Mouse (Mus musculus): ENCODE results near the gene Ky. TPM values are rescaled to one million over a fixed set of nuclear protein-coding genes. Genes with fewer than 3 reads are reported as not detected.

The Ky gene
- polyA plus RNA-seq, 1 experiment from 2014 or later: 0.44 TPM

- Histone ChIP-seq H3K4me1 (ENCODE audit: control insufficient read depth, insufficient read depth, low read length) (peaks cover 25% of the 10 kb centered on the region), H3K27ac (ENCODE audit: low read depth, low read length) (0 out of 2 replicates have a peak overlapping the region, but pooled peaks have one; percentile 52), H3K9ac (ENCODE audit: low read length) (peak overlapping the region; percentile 58; the same call in 1 of the 2 replicates), H3K27me3 (ENCODE audit: control insufficient read depth, insufficient read depth, low read length) (peaks cover 22% of the 10 kb centered on the region; the same call in 1 of the 2 replicates), H3K4me3 (ENCODE audit: low read depth, low read length) (no peak overlapping the region), H3K36me3 (ENCODE audit: control insufficient read depth, insufficient read depth, low read length) (no peaks in the 10 kb centered on the region), H3K4me2 (peak overlapping the region; percentile 55; the same call in 1 of the 2 replicates), H3K9me3 (ENCODE audit: control insufficient read depth, low read length) (no peaks in the 10 kb centered on the region)
- DNase-seq (ENCODE audit: low spot score, missing footprints) (no peak), ATAC-seq (ENCODE audit: low FRiP score) (no peak)
- 17% methylated on average over 2 of the region's 2 CpGs for WGBS
Observed at GRCm38 (mm10) chr9:102543761-102544115, 38.2 kb downstream of the Ky start.

- peak overlapping the region; percentile 21 for H3K4me3 ChIP-seq (ENCODE audit: low read depth, low read length)
- peak overlapping the region; percentile 55 for H3K4me2 ChIP-seq
- 18% methylated on average over 11 of the region's 11 CpGs for WGBS
- DNase-seq (ENCODE audit: low spot score, missing footprints) (peak; percentile 93), ATAC-seq (ENCODE audit: low FRiP score) (peak; percentile 75)
- H3K9ac ChIP-seq (ENCODE audit: low read length): peak overlapping the region; percentile 58
- peaks cover 22% of the 10 kb centered on the region; the same call in 1 of the 2 replicates for H3K27me3 ChIP-seq (ENCODE audit: control insufficient read depth, insufficient read depth, low read length)
- H3K9me3 ChIP-seq (ENCODE audit: control insufficient read depth, low read length): no peaks in the 10 kb centered on the region
- peak overlapping the region; percentile 52 for H3K27ac ChIP-seq (ENCODE audit: low read depth, low read length)
- H3K4me1 ChIP-seq (ENCODE audit: control insufficient read depth, insufficient read depth, low read length): peaks cover 25% of the 10 kb centered on the region
- H3K36me3 ChIP-seq (ENCODE audit: control insufficient read depth, insufficient read depth, low read length): no peaks in the 10 kb centered on the region
Observed at GRCm38 (mm10) chr9:102544116-102544772, 38.7 kb downstream of the Ky start.

- DNase-seq (ENCODE audit: low spot score, missing footprints) (peak; percentile 99), ATAC-seq (ENCODE audit: low FRiP score) (peak; percentile 71)
- Histone ChIP-seq H3K9me3 (ENCODE audit: control insufficient read depth, low read length) (no peaks in the 10 kb centered on the region), H3K27me3 (ENCODE audit: control insufficient read depth, insufficient read depth, low read length) (peaks cover 24% of the 10 kb centered on the region; the same call in 1 of the 2 replicates), H3K4me1 (ENCODE audit: control insufficient read depth, insufficient read depth, low read length) (peaks cover 25% of the 10 kb centered on the region), H3K36me3 (ENCODE audit: control insufficient read depth, insufficient read depth, low read length) (no peaks in the 10 kb centered on the region), H3K4me3 (ENCODE audit: low read depth, low read length) (peak overlapping the region; percentile 21), H3K4me2 (peak overlapping the region; percentile 55), H3K27ac (ENCODE audit: low read depth, low read length) (peak overlapping the region; percentile 52), H3K9ac (ENCODE audit: low read length) (peak overlapping the region; percentile 58)
- under 1% methylated on average over 26 of the region's 26 CpGs for WGBS
Observed at GRCm38 (mm10) chr9:102544773-102545366, 39.3 kb downstream of the Ky start.

- peak overlapping the region; percentile 41; the same call in 1 of the 2 replicates for H3K27ac ChIP-seq (ENCODE audit: low read depth, low read length)
- H3K4me2 ChIP-seq: peak overlapping the region; percentile 55
- H3K9ac ChIP-seq (ENCODE audit: low read length): peak overlapping the region; percentile 41; the same call in 1 of the 2 replicates
- H3K9me3 ChIP-seq (ENCODE audit: control insufficient read depth, low read length): no peaks in the 10 kb centered on the region
- peak; percentile 96 for DNase-seq (ENCODE audit: low spot score, missing footprints)
- no peaks in the 10 kb centered on the region for H3K36me3 ChIP-seq (ENCODE audit: control insufficient read depth, insufficient read depth, low read length)
- H3K4me3 ChIP-seq (ENCODE audit: low read depth, low read length): peak overlapping the region; percentile 21; the same call in 1 of the 2 replicates
- peaks cover 25% of the 10 kb centered on the region for H3K4me1 ChIP-seq (ENCODE audit: control insufficient read depth, insufficient read depth, low read length)
- ATAC-seq (ENCODE audit: low FRiP score): peak; percentile 54
- 11% methylated on average over 22 of the region's 22 CpGs for WGBS
- H3K27me3 ChIP-seq (ENCODE audit: control insufficient read depth, insufficient read depth, low read length): peaks cover 24% of the 10 kb centered on the region; the same call in 1 of the 2 replicates
Observed at GRCm38 (mm10) chr9:102545406-102546255, 40.1 kb downstream of the Ky start.

- H3K27ac ChIP-seq (ENCODE audit: low read depth, low read length): no peak overlapping the region; the same call in 1 of the 2 replicates
- H3K36me3 ChIP-seq (ENCODE audit: control insufficient read depth, insufficient read depth, low read length): no peaks in the 10 kb centered on the region
- no peak overlapping the region for H3K9ac ChIP-seq (ENCODE audit: low read length)
- H3K4me2 ChIP-seq: peak overlapping the region; percentile 55; the same call in 1 of the 2 replicates
- WGBS: 41% methylated on average over 20 of the region's 20 CpGs
- DNase-seq (ENCODE audit: low spot score, missing footprints): peak; percentile 92
- no peak overlapping the region for H3K4me3 ChIP-seq (ENCODE audit: low read depth, low read length)
- peaks cover 25% of the 10 kb centered on the region for H3K4me1 ChIP-seq (ENCODE audit: control insufficient read depth, insufficient read depth, low read length)
- peaks cover 24% of the 10 kb centered on the region; the same call in 1 of the 2 replicates for H3K27me3 ChIP-seq (ENCODE audit: control insufficient read depth, insufficient read depth, low read length)
- ATAC-seq (ENCODE audit: low FRiP score): no peak
- H3K9me3 ChIP-seq (ENCODE audit: control insufficient read depth, low read length): no peaks in the 10 kb centered on the region
Observed at GRCm38 (mm10) chr9:102546256-102547027, 40.9 kb downstream of the Ky start.

GRCm38 (mm10) chr9:102547028-102547354 is 41.4 kb downstream of the Ky start:
- no peaks in the 10 kb centered on the region for H3K9me3 ChIP-seq (ENCODE audit: control insufficient read depth, low read length)
- H3K36me3 ChIP-seq (ENCODE audit: control insufficient read depth, insufficient read depth, low read length): no peaks in the 10 kb centered on the region
- H3K27me3 ChIP-seq (ENCODE audit: control insufficient read depth, insufficient read depth, low read length): peaks cover 24% of the 10 kb centered on the region; the same call in 1 of the 2 replicates
- H3K4me3 ChIP-seq (ENCODE audit: low read depth, low read length): no peak overlapping the region
- DNase-seq (ENCODE audit: low spot score, missing footprints) (no peak), ATAC-seq (ENCODE audit: low FRiP score) (no peak)
- 13% methylated on average over 7 of the region's 7 CpGs for WGBS
- peaks cover 25% of the 10 kb centered on the region for H3K4me1 ChIP-seq (ENCODE audit: control insufficient read depth, insufficient read depth, low read length)
- H3K4me2 ChIP-seq: no peak overlapping the region
- no peak overlapping the region for H3K9ac ChIP-seq (ENCODE audit: low read length)
- no peak overlapping the region for H3K27ac ChIP-seq (ENCODE audit: low read depth, low read length)

GRCm38 (mm10) chr9:102549211-102549610 is 43.7 kb downstream of the Ky start:
- peaks cover 17% of the 10 kb centered on the region for H3K4me1 ChIP-seq (ENCODE audit: control insufficient read depth, insufficient read depth, low read length)
- no peak for ATAC-seq (ENCODE audit: low FRiP score)

GRCm38 (mm10) chr9:102551771-102552170 is 46.2 kb downstream of the Ky start:
- Histone ChIP-seq H3K27me3 (ENCODE audit: control insufficient read depth, insufficient read depth, low read length) (peaks cover 15% of the 10 kb centered on the region; the same call in 1 of the 2 replicates), H3K4me3 (ENCODE audit: low read depth, low read length) (no peak overlapping the region), H3K27ac (ENCODE audit: low read depth, low read length) (no peak overlapping the region), H3K9ac (ENCODE audit: low read length) (no peak overlapping the region), H3K4me2 (no peak overlapping the region), H3K9me3 (ENCODE audit: control insufficient read depth, low read length) (no peaks in the 10 kb centered on the region), H3K4me1 (ENCODE audit: control insufficient read depth, insufficient read depth, low read length) (peaks cover 4% of the 10 kb centered on the region; the same call in 1 of the 2 replicates), H3K36me3 (ENCODE audit: control insufficient read depth, insufficient read depth, low read length) (no peaks in the 10 kb centered on the region)
- WGBS: 83% methylated on average over 10 of the region's 10 CpGs
- DNase-seq (ENCODE audit: low spot score, missing footprints): no peak
- ATAC-seq (ENCODE audit: low FRiP score): no peak

More at GRCm38 (mm10) chr9:102549211-102549610, 43.7 kb downstream of the Ky start:
- Histone ChIP-seq H3K9me3 (ENCODE audit: control insufficient read depth, low read length) (no peaks in the 10 kb centered on the region), H3K36me3 (ENCODE audit: control insufficient read depth, insufficient read depth, low read length) (no peaks in the 10 kb centered on the region), H3K27ac (ENCODE audit: low read depth, low read length) (no peak overlapping the region), H3K27me3 (ENCODE audit: control insufficient read depth, insufficient read depth, low read length) (peaks cover 16% of the 10 kb centered on the region; the same call in 1 of the 2 replicates), H3K4me3 (ENCODE audit: low read depth, low read length) (no peak overlapping the region), H3K4me2 (no peak overlapping the region), H3K9ac (ENCODE audit: low read length) (no peak overlapping the region)
- DNase-seq (ENCODE audit: low spot score, missing footprints): no peak
- WGBS: 88% methylated on average over 8 of the region's 8 CpGs

Data from midbrain, embryonic 11.5 days (tissue).